Mouse (Mus musculus) bone marrow macrophage, adult 2 months (primary cell): ENCODE results near the gene Stim1.

Source experiments
- CTCF ChIP-seq: IDR thresholded peaks from 2 replicates; pipeline ENCODE4 v1.5.1; 2012; ENCODE audit warnings: low read depth, mild to moderate bottlenecking, low read length, moderate library complexity
- POLR2A ChIP-seq: IDR thresholded peaks from 2 replicates; pipeline ENCODE4 v1.6.1; 2012; ENCODE audit warnings: mild to moderate bottlenecking, low read depth, low read length, borderline replicate concordance

DNA sequence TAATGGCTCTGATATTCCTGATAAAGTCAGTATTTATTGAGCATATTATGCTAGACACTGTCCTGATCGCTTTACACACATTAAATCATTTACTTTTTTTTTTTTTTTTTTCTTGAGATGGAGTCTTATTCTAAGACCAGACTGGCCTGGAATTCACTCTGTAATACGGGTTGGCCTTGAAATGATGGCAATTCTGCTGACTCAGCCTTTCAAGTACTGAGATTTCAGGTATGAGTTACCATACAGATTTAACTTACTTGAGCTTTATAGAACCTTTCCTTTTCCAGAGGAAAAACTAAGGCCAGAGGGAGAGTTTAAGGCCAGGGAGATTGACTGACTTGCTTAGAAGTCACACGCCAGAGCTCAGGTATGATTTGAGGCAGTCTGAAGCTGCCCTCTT is 11.0 kb upstream of the Stim1 start:
- no peak for TF ChIP-seq POLR2A
- TF ChIP-seq CTCF = no peak
